Mouse (Mus musculus): ENCODE measurements around the gene Ptpn21. TPM values are rescaled to one million over a fixed set of nuclear protein-coding genes. Genes with fewer than 3 reads are reported as not detected.

Gene Ptpn21
- polyA plus RNA-seq, 1 experiment from 2014 or later: 10.7 TPM

DNA sequence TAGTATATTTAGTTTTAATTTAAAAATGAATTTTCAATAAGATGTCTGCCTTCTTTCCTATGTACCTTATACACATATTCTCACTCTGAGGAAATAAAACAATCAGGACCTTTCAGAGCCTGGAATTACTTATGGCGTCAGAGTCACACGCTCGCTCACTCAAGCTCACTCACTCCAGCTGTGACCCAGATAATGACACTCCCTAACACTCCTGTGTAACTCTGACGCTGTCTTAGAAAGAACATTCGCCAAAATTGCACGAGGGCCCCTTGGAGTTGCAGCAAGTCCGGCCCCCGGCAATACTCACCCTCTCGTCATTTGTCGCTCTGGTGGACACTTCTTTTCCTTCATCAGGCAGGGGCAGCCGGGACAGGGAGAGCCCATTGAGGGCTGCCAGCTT, 54.0 kb downstream of the Ptpn21 start:
- H3K4me1 ChIP-seq (replicated peaks; ENCODE audit: control insufficient read depth, insufficient read depth, low read length): no peaks in the 10 kb centered on the region
- 80% methylated on average over 11 of the region's 11 CpGs for WGBS
- no peaks in the 10 kb centered on the region for H3K9me3 ChIP-seq (ENCODE audit: control insufficient read depth, low read length)
- no peak overlapping the region for H3K4me2 ChIP-seq (ENCODE audit: low read length)
- H3K27me3 ChIP-seq (replicated peaks; ENCODE audit: control insufficient read depth, insufficient read depth, low read length): no peaks in the 10 kb centered on the region
- H3K27ac ChIP-seq (ENCODE audit: low read depth): no peak overlapping the region
- peaks cover 69% of the 10 kb centered on the region for H3K36me3 ChIP-seq (ENCODE audit: control insufficient read depth, insufficient read depth, low read length)
- H3K4me3 ChIP-seq (ENCODE audit: low read depth, low read length): no peak overlapping the region
- no peak for DNase-seq (ENCODE audit: low spot score)
- no peak overlapping the region for H3K9ac ChIP-seq (ENCODE audit: low read length)
- ATAC-seq (replicated peaks; ENCODE audit: low FRiP score, low TSS enrichment, low read depth): no peak

- WGBS: 80% methylated on average over 15 of the region's 15 CpGs
- no peak for DNase-seq (ENCODE audit: low spot score)
- ATAC-seq (replicated peaks; ENCODE audit: low FRiP score, low TSS enrichment, low read depth): no peak
- H3K4me1 ChIP-seq (replicated peaks; ENCODE audit: control insufficient read depth, insufficient read depth, low read length): no peaks in the 10 kb centered on the region
- H3K36me3 ChIP-seq (ENCODE audit: control insufficient read depth, insufficient read depth, low read length): peaks cover 64% of the 10 kb centered on the region
- H3K4me3 ChIP-seq (ENCODE audit: low read depth, low read length): no peak overlapping the region
- H3K4me2 ChIP-seq (ENCODE audit: low read length): no peak overlapping the region
- H3K27me3 ChIP-seq (replicated peaks; ENCODE audit: control insufficient read depth, insufficient read depth, low read length): no peaks in the 10 kb centered on the region
- no peak overlapping the region for H3K9ac ChIP-seq (ENCODE audit: low read length)
- no peaks in the 10 kb centered on the region for H3K9me3 ChIP-seq (ENCODE audit: control insufficient read depth, low read length)
- no peak overlapping the region for H3K27ac ChIP-seq (ENCODE audit: low read depth)
Measured at GRCm38 (mm10) chr12:98682196-98682595, 55.0 kb downstream of the Ptpn21 start.

GRCm38 (mm10) chr12:98679906-98680305, 57.3 kb downstream of the Ptpn21 start:
- Histone ChIP-seq H3K9me3 (ENCODE audit: control insufficient read depth, low read length) (no peaks in the 10 kb centered on the region), H3K4me1 (replicated peaks; ENCODE audit: control insufficient read depth, insufficient read depth, low read length) (no peaks in the 10 kb centered on the region), H3K9ac (ENCODE audit: low read length) (no peak overlapping the region), H3K36me3 (ENCODE audit: control insufficient read depth, insufficient read depth, low read length) (peaks cover 52% of the 10 kb centered on the region), H3K27me3 (replicated peaks; ENCODE audit: control insufficient read depth, insufficient read depth, low read length) (no peaks in the 10 kb centered on the region), H3K4me3 (ENCODE audit: low read depth, low read length) (no peak overlapping the region), H3K27ac (ENCODE audit: low read depth) (no peak overlapping the region), H3K4me2 (ENCODE audit: low read length) (no peak overlapping the region)
- no peak for DNase-seq (ENCODE audit: low spot score)
- ATAC-seq (replicated peaks; ENCODE audit: low FRiP score, low TSS enrichment, low read depth): no peak
- WGBS: 85% methylated on average over 15 of the region's 15 CpGs

DNA sequence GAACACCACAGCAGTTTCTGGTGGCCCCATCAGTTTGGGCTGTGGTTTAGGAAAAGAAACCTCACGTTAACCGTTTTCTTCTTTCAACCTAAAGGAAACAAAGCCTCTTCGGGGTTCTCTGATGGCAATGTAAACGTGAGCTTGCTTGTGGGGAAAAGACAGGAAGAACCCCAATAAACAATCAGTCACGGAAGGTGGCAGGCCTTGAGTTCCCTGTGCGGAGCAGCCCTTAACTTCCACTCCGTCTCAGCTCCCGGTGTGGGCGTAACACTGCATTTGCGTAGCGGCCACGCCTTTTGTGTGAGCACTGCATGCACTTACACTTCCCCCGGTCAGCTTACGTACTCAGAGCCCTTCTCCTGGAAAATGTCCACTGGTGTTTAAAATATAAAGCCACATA, 59.9 kb downstream of the Ptpn21 start:
- Histone ChIP-seq H3K4me1 (replicated peaks; ENCODE audit: control insufficient read depth, insufficient read depth, low read length) (no peaks in the 10 kb centered on the region), H3K9me3 (ENCODE audit: control insufficient read depth, low read length) (no peaks in the 10 kb centered on the region), H3K4me3 (ENCODE audit: low read depth, low read length) (no peak overlapping the region), H3K36me3 (ENCODE audit: control insufficient read depth, insufficient read depth, low read length) (peaks cover 42% of the 10 kb centered on the region), H3K4me2 (ENCODE audit: low read length) (no peak overlapping the region), H3K27me3 (replicated peaks; ENCODE audit: control insufficient read depth, insufficient read depth, low read length) (no peaks in the 10 kb centered on the region), H3K27ac (ENCODE audit: low read depth) (no peak overlapping the region), H3K9ac (ENCODE audit: low read length) (no peak overlapping the region)
- DNase-seq (ENCODE audit: low spot score) (no peak), ATAC-seq (replicated peaks; ENCODE audit: low FRiP score, low TSS enrichment, low read depth) (no peak)
- 46% methylated on average over 14 of the region's 14 CpGs for WGBS

- Histone ChIP-seq H3K9me3 (ENCODE audit: control insufficient read depth, low read length) (no peaks in the 10 kb centered on the region), H3K36me3 (ENCODE audit: control insufficient read depth, insufficient read depth, low read length) (peaks cover 37% of the 10 kb centered on the region), H3K9ac (ENCODE audit: low read length) (no peak overlapping the region), H3K27ac (ENCODE audit: low read depth) (no peak overlapping the region), H3K4me1 (replicated peaks; ENCODE audit: control insufficient read depth, insufficient read depth, low read length) (no peaks in the 10 kb centered on the region), H3K4me3 (ENCODE audit: low read depth, low read length) (no peak overlapping the region), H3K27me3 (replicated peaks; ENCODE audit: control insufficient read depth, insufficient read depth, low read length) (no peaks in the 10 kb centered on the region), H3K4me2 (ENCODE audit: low read length) (no peak overlapping the region)
- DNase-seq (ENCODE audit: low spot score): no peak
- whole genome bisulfite sequencing: 90% methylated on average over 6 of the region's 6 CpGs
- no peak for ATAC-seq (replicated peaks; ENCODE audit: low FRiP score, low TSS enrichment, low read depth)
Measured at GRCm38 (mm10) chr12:98676861-98677260, 60.3 kb downstream of the Ptpn21 start.

GRCm38 (mm10) chr12:98674627-98675143, 62.5 kb downstream of the Ptpn21 start:
- Histone ChIP-seq H3K27me3 (replicated peaks; ENCODE audit: control insufficient read depth, insufficient read depth, low read length) (no peaks in the 10 kb centered on the region), H3K36me3 (ENCODE audit: control insufficient read depth, insufficient read depth, low read length) (peaks cover 15% of the 10 kb centered on the region), H3K9ac (ENCODE audit: low read length) (no peak overlapping the region), H3K4me3 (ENCODE audit: low read depth, low read length) (no peak overlapping the region), H3K27ac (ENCODE audit: low read depth) (no peak overlapping the region), H3K4me2 (ENCODE audit: low read length) (peak overlapping the region; percentile 16; the same call in 1 of the 2 replicates), H3K9me3 (ENCODE audit: control insufficient read depth, low read length) (no peaks in the 10 kb centered on the region), H3K4me1 (replicated peaks; ENCODE audit: control insufficient read depth, insufficient read depth, low read length) (no peaks in the 10 kb centered on the region)
- peak; percentile 75 for ATAC-seq (replicated peaks; ENCODE audit: low FRiP score, low TSS enrichment, low read depth)
- WGBS: 12% methylated on average over 9 of the region's 9 CpGs
- peak; percentile 79 for DNase-seq (ENCODE audit: low spot score)

DNA sequence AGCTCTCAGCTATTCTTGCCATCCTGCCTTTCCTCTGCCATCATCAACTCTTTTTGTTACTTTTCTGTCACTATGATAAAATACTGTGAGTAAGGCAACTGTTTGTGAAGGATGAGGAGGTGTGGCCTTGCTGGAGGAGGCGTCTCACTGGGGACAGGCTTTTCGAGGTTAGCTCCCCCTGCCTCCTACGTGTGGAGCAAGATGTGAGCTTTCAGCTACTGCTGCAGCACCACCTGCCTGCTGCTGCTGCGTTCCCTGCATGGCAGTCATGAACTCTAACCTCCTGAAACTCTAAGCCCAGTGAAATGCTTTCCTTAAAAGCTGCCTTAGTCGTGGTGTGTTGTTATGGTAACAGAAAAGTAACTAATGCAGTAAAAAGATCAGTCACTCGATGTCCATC, 63.3 kb downstream of the Ptpn21 start:
- Histone ChIP-seq H3K4me2 (ENCODE audit: low read length) (no peak overlapping the region), H3K4me1 (replicated peaks; ENCODE audit: control insufficient read depth, insufficient read depth, low read length) (no peaks in the 10 kb centered on the region; the same call in 1 of the 2 replicates), H3K9ac (ENCODE audit: low read length) (no peak overlapping the region), H3K27ac (ENCODE audit: low read depth) (no peak overlapping the region), H3K36me3 (ENCODE audit: control insufficient read depth, insufficient read depth, low read length) (peaks cover 7% of the 10 kb centered on the region), H3K27me3 (replicated peaks; ENCODE audit: control insufficient read depth, insufficient read depth, low read length) (no peaks in the 10 kb centered on the region), H3K9me3 (ENCODE audit: control insufficient read depth, low read length) (no peaks in the 10 kb centered on the region), H3K4me3 (ENCODE audit: low read depth, low read length) (no peak overlapping the region)
- peak; percentile 9 for DNase-seq (ENCODE audit: low spot score)
- no peak for ATAC-seq (replicated peaks; ENCODE audit: low FRiP score, low TSS enrichment, low read depth)
- WGBS: 69% methylated on average over 6 of the region's 6 CpGs

- H3K4me3 ChIP-seq (ENCODE audit: low read depth, low read length): no peak overlapping the region
- WGBS: 74% methylated on average over 4 of the region's 4 CpGs
- no peak overlapping the region for H3K9ac ChIP-seq (ENCODE audit: low read length)
- DNase-seq (ENCODE audit: low spot score) (no peak), ATAC-seq (replicated peaks; ENCODE audit: low FRiP score, low TSS enrichment, low read depth) (no peak)
- H3K9me3 ChIP-seq (ENCODE audit: control insufficient read depth, low read length): no peaks in the 10 kb centered on the region
- H3K27me3 ChIP-seq (replicated peaks; ENCODE audit: control insufficient read depth, insufficient read depth, low read length): no peaks in the 10 kb centered on the region
- no peak overlapping the region for H3K27ac ChIP-seq (ENCODE audit: low read depth)
- H3K36me3 ChIP-seq (ENCODE audit: control insufficient read depth, insufficient read depth, low read length): no peaks in the 10 kb centered on the region
- H3K4me2 ChIP-seq (ENCODE audit: low read length): no peak overlapping the region
- peaks cover 6% of the 10 kb centered on the region; the same call in 1 of the 2 replicates for H3K4me1 ChIP-seq (replicated peaks; ENCODE audit: control insufficient read depth, insufficient read depth, low read length)
Measured at GRCm38 (mm10) chr12:98670429-98670828, 66.8 kb downstream of the Ptpn21 start.

GRCm38 (mm10) chr12:98669864-98670263, 67.3 kb downstream of the Ptpn21 start:
- H3K27me3 ChIP-seq (replicated peaks; ENCODE audit: control insufficient read depth, insufficient read depth, low read length): no peaks in the 10 kb centered on the region
- no peak overlapping the region for H3K4me3 ChIP-seq (ENCODE audit: low read depth, low read length)
- no peaks in the 10 kb centered on the region for H3K36me3 ChIP-seq (ENCODE audit: control insufficient read depth, insufficient read depth, low read length)
- H3K27ac ChIP-seq (ENCODE audit: low read depth): no peak overlapping the region
- H3K9me3 ChIP-seq (ENCODE audit: control insufficient read depth, low read length): no peaks in the 10 kb centered on the region
- peaks cover 6% of the 10 kb centered on the region; the same call in 1 of the 2 replicates for H3K4me1 ChIP-seq (replicated peaks; ENCODE audit: control insufficient read depth, insufficient read depth, low read length)
- 83% methylated on average over 5 of the region's 5 CpGs for WGBS
- no peak for DNase-seq (ENCODE audit: low spot score)
- ATAC-seq (replicated peaks; ENCODE audit: low FRiP score, low TSS enrichment, low read depth): no peak
- no peak overlapping the region for H3K9ac ChIP-seq (ENCODE audit: low read length)
- H3K4me2 ChIP-seq (ENCODE audit: low read length): no peak overlapping the region
